Mouse (Mus musculus): ENCODE data around the gene Areg.

Gene Areg

DNA sequence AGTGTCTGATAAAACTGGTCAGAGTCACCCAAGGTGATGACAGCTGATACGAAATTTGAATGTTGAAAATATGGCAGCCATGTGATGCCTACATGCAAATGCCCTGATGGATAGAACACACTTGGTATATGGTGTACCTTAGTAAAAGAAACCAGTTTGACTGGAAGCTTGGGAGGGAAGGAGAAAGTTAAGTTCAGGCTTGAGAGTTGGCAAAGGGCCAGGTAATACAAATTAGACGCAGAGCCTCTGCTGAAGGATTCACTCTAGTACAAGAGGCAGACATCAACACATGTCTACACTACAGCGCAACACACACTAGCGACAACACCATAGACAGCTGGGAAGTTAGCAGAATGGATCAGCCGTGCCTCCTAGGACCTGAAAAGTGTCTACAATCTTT, 27.2 kb downstream of the Areg start:
- DNase-seq (ENCODE audit: low read depth), result no peak

GRCm38 (mm10) chr5:91176397-91176796, 37.0 kb downstream of the Areg start:
- no peak for DNase-seq (ENCODE audit: low read depth)

DNA sequence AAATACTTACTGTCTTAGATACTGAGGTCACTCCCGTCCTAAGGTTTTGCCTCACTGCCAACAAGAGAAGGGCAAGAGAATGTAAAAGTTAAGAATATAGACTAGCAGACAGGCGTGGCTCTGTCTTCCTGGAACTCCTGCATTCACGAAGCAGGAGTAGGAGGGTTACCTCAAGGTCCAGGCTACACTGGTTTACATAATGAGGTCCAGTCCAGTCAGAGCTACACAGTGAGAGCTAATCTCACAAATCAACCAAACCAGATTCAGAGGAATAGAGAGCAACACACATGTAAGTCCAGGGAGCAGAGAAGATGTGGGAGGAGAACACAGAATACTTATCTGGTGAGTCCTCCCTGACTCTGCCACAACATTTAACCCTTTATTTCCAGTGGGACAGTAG, 55.2 kb downstream of the Areg start:
- DNase-seq (ENCODE audit: low read depth), result no peak

Measured in c-Kit-positive CD71-negative TER-119-negative erythroid progenitor cells, embryonic 14.5 days (primary cell).